Mouse (Mus musculus): ENCODE measurements around the gene Odf3b.

DNA sequence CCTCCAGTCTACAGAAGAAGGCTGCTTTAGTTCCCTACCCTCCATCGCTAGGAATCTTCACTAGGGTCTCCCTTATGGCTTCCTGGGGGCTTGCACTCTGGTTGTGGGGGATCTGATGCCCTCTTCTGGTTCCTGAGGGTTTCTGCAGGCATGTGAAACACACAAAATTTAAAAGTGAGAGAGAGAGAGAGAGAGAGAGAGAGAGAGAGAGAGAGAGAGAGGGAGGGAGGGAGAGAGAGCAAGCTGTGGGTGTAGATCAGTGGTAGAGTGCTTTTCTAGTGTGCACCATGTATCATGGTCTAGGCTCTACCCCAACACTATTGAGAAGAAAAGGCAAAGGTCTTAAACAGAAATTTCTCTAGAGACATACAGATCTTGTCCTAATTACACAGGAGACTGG, 37.4 kb downstream of the Odf3b start:
- TF ChIP-seq CTCF (IDR thresholded peaks at IDR 0.05; ENCODE audit: low read depth): peak; percentile 25; the same call in 1 of the 2 replicates
- no peak for TF ChIP-seq EP300 (optimal IDR thresholded peaks at IDR 0.05)
